Mouse (Mus musculus) E14TG2a.4 (cell line): ENCODE results near the gene Wdr38.

ENCODE experiments used
- CTCF ChIP-seq: conservative IDR thresholded peaks from 2 replicates; pipeline ENCODE4 v1.5.1; 2014; ENCODE audit warnings: low read length
- POU5F1 ChIP-seq: IDR thresholded peaks from 2 replicates; pipeline ENCODE4 v1.6.1; 2014; ENCODE audit warnings: low read length, borderline replicate concordance

- TF ChIP-seq CTCF (no peak), POU5F1 (no peak)
Measured at GRCm38 (mm10) chr2:38988929-38989328, 8.3 kb upstream of the Wdr38 start.
